Mouse (Mus musculus) retina, postnatal 7 days (tissue): Measurements from ENCODE around the gene Itsn1.

Source experiments
- DNase-seq: peaks from one replicate; pipeline ENCODE4 v3.0.0-alpha.2; 2012; ENCODE audit warnings: low read depth, low spot score

The Itsn1 gene

GRCm38 (mm10) chr16:91729066-91729482, at the start of gene Itsn1:
Gene Itsn1 (plus strand): TSS chr16:91729281.
- DNase-seq = peak; percentile 99

DNA sequence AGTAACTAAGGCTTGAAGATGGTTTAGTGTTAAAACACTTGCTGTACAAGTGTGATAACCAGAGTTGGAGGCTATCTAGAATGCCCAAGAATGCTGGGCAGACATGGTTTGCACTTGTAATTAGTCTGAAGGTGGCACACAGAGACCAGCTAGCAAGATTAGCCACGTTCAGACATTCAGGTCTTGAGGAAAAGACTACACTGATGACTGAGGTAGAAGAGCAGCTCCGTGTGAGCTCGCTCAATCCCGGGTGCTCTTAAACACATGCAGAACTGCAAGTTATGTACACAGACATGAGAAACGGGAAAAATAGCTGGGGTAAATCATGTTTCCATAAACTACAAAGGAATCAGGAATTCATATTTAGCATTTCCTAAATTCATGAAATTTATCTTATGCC, 48.4 kb upstream of the Itsn1 start:
- no peak for DNase-seq

DNA sequence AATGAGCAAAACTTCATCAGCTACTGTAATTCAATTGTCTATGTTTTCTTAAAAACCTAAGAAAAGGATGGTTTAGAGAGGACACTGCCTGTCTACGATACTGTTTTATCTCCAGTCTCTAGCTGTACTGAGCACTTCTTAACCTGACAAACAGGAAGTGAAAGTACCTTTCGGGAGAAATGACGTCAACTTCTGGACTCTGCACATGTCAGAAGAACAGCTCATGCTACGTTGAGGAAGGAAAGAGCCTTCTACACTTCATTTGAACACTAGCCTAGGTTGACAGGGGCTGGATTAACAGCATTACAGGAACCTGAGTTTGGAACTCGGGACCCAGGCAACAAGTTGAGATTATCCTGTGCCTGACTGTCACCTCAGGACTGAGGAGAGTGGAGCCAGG, 43.6 kb upstream of the Itsn1 start:
- no peak for DNase-seq

GRCm38 (mm10) chr16:91686369-91686768, 42.7 kb upstream of the Itsn1 start:
- DNase-seq = no peak

GRCm38 (mm10) chr16:91688023-91688618, 41.0 kb upstream of the Itsn1 start:
- peak; percentile 5 for DNase-seq

DNA sequence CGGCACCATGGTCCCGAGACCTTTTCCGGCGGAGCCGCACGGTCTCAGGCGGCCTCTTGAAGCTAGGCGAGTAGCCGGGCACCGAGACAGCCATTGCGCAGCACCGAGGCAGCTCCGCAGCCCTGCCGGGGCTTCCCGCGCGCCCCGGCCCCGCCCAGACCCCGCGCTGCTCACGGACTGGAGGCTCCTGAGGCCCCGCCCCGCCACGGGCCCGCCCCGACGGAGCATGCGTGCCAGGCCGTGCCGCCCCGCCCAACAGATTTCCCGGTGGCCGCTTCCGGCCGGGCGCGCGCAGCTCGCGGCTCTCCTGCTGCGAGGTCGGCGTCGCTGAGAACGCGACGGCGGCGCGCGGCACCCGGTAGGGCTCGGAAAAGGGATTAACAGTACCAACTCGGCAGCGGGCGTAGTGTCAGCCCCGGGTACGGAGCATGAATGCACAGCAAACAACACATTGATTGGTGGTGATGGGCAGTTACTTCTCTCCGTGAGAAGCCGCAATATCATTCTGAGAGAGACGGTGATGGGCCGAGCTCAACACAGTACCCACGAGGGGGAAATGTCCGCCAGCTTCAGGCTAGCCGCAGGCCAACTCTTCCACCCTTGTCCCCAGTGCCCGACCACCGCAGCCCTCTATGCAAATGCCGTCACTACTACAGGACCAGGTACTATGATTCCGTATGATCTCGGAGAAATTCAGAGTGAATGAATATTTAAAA, 40.3 kb upstream of the Itsn1 start, which contains the start of gene Donson:
Gene Donson, minus strand, starts transcription at position 152 of the 716 bp plus-strand sequence.
- DNase-seq = peak; percentile 89

GRCm38 (mm10) chr16:91689791-91690190, 39.3 kb upstream of the Itsn1 start:
- no peak for DNase-seq

GRCm38 (mm10) chr16:91694455-91695084, 34.5 kb upstream of the Itsn1 start:
- DNase-seq = peak; percentile 53

DNA sequence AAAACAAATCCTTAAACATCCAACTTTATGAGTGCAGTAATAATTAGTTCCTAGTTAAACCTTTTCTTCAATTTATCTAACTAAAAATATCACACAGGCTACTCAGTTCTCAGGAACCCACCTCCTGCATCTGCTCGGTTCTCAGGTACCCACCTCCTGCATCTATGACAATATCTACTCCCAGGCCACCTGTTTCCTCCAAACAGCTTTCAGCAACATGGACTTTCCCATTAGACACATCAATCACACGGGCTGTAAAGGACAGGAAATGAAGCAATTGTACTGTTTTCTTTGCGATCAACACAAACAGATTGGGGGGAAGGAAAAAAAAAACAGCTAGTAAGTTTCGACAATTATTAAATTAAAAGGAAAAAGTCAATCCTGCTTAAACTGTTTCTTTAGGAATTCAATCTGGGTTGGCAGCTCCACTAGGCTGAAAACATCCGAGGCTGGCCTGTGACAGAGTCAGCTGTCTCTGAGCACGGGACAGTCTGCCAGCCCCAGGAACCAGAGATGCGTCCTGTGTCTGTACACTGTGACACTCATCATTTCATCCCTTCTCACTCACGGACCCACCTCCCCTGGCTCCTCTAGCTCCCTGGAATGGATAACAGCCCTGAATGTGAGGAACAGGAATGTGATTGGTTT, 33.8 kb upstream of the Itsn1 start:
- DNase-seq = no peak

GRCm38 (mm10) chr16:91698995-91699394, 30.1 kb upstream of the Itsn1 start:
- DNase-seq = no peak

GRCm38 (mm10) chr16:91701908-91702307, 27.2 kb upstream of the Itsn1 start:
- no peak for DNase-seq

- DNase-seq = no peak
These were observed 26.3 kb upstream of the Itsn1 start for GRCm38 (mm10) chr16:91702771-91703188.

DNA sequence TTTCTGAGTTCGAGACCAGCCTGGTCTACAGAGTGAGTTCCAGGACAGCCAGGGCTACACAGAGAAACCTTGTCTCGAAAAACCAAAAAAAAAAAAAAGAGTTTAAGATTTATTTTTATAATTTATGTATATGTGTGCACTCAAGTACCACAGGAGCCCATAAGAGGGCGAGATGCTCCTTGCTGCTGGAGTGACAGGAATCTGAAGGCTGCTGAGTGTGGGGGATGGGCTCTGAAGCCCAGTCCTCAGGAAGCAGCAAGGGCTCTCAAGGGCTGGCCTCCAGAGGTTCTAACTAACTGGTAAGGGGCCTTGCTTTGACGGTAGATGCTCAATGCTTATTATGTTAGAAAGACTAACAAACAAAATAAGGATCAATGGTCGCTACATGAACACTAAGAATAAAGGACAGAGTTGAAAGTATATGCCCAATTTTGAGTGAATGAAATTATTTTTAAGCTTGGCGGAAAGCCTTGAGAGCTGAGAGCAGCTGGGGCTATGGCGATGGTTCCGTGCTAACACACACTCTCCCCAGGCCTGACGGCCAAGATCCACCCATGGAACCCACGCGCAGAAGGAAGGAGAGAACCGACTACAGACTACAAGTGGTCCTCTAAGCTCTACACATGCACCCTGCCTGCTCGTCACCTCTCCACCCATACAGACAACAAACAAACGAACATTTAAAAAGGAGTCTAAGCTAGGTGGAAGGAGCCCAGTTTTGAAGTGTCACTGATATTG, 24.3 kb upstream of the Itsn1 start:
- no peak for DNase-seq

DNA sequence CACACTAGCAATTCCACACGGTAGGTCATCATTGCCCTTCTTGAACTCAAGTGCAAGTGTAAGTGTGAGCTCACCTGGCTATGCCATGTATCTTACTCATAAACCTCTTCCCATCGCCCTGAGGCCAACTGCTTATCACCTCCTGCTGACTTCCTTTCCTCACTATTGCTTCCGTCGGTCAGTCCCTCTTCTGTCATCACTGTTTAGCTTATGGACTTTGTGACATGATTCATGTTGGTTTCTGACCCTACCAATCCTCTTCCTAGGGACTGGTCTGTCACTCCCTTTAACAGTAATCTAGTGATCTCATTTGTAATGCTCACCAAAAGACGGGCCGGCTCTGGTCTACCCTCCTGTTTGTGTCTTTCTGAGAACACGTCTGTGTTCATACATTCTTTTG, 18.8 kb upstream of the Itsn1 start:
- no peak for DNase-seq

DNA sequence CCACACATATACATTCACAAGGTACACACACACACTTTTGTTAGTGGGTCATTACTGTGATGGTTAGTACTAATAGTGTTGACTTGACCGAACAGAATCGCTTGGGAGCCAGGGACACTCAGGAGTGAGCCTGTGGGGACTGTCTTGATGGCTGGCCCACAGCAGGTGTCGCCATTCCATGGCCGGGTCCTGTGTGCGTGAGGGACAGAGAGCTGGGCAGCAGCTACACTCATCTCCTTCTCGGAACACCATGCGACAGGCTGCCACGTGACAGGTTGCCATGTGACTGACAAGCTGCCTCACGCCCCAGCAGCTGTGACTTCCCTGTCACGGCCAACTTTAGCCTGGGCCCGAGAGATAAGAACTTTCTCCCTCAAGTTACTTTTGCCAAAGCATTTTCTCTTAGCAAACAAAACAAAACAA, 12.1 kb upstream of the Itsn1 start:
- no peak for DNase-seq

- DNase-seq = no peak
These were observed 11.7 kb upstream of the Itsn1 start for GRCm38 (mm10) chr16:91717399-91717798.

GRCm38 (mm10) chr16:91724247-91724646, 4.8 kb upstream of the Itsn1 start:
- peak; percentile 19 for DNase-seq

- no peak for DNase-seq
These were observed 1.6 kb upstream of the Itsn1 start for GRCm38 (mm10) chr16:91727433-91727832.

DNA sequence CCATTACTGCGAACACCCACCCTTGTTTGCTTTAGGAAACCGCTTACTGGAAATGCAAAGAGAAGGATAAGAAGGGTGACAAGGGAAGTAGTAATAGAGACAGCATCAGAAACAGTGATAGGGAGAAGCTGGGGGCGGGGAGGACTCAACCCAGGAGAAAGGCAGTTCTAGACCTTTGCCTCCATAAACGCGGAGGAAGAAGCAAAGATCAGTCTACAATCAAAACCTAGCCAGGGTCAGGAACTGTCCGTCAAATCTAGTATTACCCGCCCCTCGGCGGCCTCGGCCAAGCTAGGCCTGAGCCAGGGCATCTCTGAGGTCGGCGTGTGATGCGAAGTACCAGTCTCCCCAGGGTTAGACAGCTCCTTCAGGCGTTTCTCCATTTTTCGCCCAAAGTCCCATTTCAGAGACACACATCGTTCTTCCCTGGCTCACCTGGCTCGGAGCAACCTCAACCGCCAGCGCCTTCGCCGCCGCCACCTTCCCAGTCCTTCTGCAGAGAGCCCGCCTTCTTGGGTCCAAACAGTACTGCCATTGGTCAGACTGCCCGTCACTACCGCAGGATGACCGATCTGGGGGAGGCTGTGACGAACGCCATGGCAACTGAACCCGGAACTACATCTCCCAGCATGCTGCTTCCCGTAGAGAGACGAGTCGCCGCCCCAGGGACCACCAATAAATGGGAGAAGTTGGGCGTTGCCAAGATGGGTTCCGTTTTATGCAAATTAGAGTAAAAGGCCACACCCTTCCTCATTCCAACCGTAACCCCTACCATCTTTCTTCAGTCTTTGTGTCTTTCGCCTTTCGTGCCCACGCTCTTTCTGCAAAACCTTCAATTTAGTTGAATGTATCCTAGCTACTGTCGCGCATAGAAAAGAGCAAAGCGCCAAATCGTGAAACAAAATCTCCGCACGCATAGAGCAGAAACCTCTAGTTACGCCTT, 687 bp upstream of the Itsn1 start, which contains the start of gene Cryzl1:
Gene Cryzl1, minus strand, starts transcription at position 853 of the 943 bp plus-strand sequence.
- peak; percentile 97 for DNase-seq

- DNase-seq = peak; percentile 24
These were observed 850 bp downstream of the Itsn1 start for GRCm38 (mm10) chr16:91729821-91730441.
